Mouse (Mus musculus) neural tube, embryonic 10.5 days (tissue): ENCODE measurements around the gene Ano10.

ENCODE experiments used
- DNase-seq: peaks from one replicate; pipeline ENCODE4 v3.0.0-alpha.2; 2017; ENCODE audit warnings: low spot score; ENCODE audit errors: extremely low spot score

The Ano10 gene

DNA sequence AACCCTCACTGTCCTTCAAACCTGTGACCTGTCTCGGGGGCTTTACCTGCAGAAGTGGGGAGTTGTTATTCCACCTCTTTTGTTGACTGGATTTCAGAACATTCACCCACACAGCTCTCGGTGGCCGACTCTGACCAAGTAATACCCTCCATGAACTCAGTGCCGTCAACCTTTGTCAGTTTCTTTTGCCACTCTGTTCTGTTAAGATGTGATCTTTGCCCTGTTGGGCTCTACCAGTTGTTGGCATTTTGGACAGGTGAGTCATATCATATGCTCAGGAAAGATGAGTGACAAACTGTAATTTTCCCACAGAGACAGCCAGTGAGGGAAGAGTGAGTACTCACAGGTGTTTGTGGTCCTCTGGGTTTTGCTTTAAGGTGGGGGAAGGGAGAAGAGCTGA, 129.7 kb downstream of the Ano10 start:
- DNase-seq = no peak

GRCm38 (mm10) chr9:122157079-122157441, 137.2 kb downstream of the Ano10 start:
- DNase-seq = no peak

DNA sequence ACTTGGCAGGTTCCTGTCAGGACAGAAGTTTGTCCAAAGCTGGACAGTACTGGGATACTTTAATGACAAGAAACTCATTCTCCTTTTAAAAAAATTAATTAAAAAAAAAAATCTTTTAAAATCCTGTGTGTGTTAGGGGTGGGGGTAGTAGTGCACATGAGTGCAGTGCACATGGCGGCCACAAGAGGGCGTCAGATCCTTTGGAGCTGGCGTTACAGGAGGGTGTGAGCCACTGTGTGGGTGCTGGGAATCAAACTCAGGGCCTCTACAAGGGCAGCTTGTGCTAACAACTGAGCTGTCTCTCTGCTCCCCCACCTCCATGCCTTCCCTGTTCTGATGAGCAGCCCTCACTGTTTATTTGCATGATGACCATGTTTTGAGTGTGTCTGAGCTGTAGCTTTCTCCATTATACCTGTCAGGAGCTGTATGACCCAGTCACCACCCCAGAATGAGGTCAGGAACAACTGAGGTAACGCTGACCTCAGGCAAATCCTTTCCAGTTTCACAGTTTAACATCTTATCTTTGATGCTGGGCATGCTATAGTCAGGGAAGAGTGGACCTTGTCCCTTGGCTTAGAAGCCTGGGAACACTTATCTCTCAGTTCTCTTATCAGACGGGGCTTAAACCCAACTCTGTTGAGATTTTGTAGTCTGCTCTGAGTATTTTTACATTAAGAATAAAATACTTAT, 137.7 kb downstream of the Ano10 start:
- DNase-seq = no peak

- DNase-seq = no peak
Measured at GRCm38 (mm10) chr9:122155193-122155592, 139.0 kb downstream of the Ano10 start.

- no peak for DNase-seq
Measured at GRCm38 (mm10) chr9:122153436-122153835, 140.8 kb downstream of the Ano10 start.

DNA sequence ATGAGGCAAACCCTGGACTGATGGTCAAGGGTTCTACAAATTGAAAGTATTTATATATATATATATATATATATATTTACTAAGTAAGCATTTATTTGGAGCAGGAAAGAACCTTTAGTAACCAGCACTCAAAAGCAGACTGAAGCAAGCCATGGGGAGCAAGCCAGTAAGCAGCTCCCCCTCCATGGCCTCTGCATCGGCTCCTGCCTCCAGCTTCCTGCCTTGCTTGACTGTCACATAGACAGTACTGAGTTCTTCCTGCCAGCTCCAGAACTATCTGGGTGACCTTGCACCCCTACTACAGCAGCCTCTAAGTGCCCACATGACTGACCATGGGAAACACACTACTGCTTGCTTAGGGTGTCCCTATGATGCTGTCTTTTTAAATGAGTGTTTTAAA, 141.7 kb downstream of the Ano10 start:
- no peak for DNase-seq

DNA sequence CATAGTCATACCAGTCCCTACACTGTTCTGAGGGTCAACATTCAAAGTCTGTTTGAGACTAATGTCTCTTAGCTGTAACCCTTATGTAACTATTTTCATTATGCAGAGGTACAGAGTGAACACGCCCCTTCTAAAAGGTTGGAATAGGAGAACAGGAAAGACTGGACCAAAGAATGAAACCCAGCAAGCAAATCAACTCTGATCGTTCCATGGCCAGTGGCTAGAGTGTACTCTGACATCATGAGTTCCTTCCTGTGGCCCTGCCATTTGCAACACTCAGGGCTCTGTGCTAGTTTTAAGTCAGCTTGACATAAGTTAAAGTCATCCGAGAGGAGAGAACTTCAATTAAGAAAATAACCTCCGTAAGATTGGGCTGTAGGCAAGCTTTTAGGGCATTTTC, 142.2 kb downstream of the Ano10 start:
- DNase-seq = no peak

DNA sequence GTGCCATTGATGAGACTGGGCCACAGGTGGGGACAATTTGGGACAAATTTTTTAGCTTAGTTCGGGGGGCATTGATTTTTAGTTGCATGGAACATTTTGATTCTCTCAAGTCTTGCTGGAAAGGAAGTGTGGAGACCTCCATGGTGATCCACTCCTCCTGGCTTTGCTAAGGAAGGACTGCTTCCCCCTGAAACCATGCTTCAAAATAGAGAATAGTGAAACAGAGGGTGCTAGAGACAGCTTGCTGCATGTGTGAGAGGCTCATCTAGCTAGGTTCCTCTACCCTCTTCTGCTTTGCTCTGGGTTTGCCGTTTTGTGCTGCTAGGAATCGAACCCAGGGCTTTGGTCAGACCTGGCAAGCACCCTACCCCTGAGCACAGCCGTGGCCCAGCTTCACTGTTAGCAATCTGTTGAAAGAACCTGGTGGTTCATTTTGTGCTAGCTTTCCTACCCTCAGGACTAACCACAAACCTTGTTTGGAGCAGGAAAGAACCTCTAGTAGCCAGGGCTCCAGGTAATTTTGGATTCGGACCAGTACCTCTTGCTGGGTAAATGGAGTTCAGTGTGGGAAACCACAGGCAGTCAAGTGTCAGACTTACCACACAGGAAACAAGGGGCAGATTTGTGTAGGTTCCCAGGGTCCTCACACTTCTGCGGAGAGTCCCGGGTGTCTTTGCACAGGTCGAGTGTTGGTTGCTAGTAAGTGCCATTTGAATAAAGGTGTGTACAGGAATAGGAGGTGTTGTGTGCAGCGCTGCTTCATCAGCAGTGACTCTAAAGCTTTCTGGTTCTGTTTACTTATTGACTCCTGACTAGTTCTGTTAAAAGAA, 144.0 kb downstream of the Ano10 start:
- DNase-seq = no peak

- DNase-seq = no peak
Measured at GRCm38 (mm10) chr9:122148356-122148755, 145.9 kb downstream of the Ano10 start.

- DNase-seq = no peak
Measured at GRCm38 (mm10) chr9:122146124-122146870, 147.9 kb downstream of the Ano10 start.

DNA sequence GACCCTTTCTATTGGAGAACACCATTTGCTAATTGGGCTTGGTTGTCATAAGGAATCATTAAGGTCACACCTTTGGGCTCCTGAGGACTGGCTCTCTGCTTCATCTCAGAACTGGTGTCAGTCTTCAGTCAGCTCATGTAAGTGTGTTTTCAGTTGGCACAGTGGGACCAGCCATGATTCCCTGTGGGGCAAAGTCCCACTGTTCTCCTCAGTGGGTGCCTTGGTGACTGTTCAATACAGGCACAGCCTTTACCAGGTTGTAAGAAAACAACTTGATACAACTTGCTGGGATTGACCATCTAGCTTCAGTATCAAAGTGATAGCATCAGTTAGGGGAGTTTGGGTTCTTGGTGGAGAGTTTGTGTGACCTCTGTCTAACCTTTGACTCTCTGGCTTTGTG, 148.5 kb downstream of the Ano10 start:
- DNase-seq = no peak

DNA sequence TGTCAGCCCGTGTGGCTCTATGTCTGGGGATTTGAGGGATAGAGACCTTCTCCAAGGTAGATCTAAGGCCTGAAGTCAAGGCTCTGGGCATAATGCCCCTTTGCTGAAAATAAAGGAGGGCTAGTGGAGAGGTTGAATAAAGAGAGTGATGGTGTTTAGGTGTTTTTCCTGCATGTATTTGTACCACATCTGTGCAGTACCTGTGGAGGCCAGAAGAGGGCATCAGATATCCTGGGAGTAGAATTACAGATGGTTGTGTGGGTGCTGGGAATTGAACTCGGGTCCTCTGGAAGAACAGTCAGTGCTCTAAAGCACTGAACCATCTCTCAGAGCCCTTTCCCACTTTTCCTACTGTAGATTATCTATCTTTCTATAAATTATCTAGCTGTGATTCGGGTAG, 149.4 kb downstream of the Ano10 start:
- no peak for DNase-seq

GRCm38 (mm10) chr9:122143219-122143618, 151.0 kb downstream of the Ano10 start:
- DNase-seq = no peak

DNA sequence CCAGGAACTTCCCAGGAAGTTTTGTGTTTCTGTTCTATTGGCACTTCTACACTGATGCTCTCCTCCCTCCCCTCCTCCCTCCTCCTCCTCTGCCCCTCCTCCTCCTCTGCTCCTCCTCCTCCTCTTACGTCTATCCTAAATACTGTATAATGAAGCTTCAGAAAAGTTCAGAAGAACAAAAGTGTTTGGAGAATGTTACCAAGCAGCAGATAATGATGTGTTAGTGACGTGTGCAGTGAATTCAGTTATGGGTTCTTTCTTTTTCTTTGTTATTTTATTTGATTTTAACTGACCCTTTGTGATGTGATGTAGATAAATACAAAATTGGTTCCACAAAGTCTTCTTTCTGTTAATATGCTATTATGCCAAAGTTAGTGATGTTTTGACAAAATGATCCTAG, 155.0 kb downstream of the Ano10 start:
- DNase-seq = no peak

- DNase-seq = no peak
Measured at GRCm38 (mm10) chr9:122138371-122139029, 155.7 kb downstream of the Ano10 start.

DNA sequence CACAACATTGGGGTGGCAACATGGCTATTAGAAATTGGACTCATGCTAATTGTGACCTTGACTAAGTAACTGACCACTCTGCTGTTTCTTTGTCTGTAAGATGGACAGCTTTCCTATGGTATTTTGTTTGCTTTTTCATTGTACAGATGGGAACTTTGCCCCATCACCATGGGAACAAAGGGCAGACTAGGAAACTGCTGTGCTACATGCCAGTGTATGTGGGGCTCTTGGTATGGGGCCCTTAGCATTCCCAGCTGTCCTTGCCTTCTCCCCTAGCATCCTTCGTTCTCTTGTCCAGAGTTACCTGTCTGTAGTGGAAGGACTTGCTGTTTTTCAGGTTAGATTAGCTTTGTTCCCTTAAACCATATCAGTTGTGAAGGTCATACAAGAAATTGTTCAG, 156.3 kb downstream of the Ano10 start:
- DNase-seq = no peak

GRCm38 (mm10) chr9:122135885-122136170, 158.4 kb downstream of the Ano10 start:
- DNase-seq = no peak

- no peak for DNase-seq
Measured at GRCm38 (mm10) chr9:122135095-122135884, 158.9 kb downstream of the Ano10 start.

- no peak for DNase-seq
Measured at GRCm38 (mm10) chr9:122132145-122132544, 162.1 kb downstream of the Ano10 start.

- DNase-seq = no peak
Measured at GRCm38 (mm10) chr9:122130666-122131065, 163.6 kb downstream of the Ano10 start.

GRCm38 (mm10) chr9:122128686-122129085, 165.5 kb downstream of the Ano10 start:
- DNase-seq = no peak
